Mouse (Mus musculus) embryonic fibroblast, embryonic 13.5 days (primary cell): ENCODE results near the gene Cfap43.

Source experiments
- CTCF ChIP-seq: IDR thresholded peaks from 2 replicates; pipeline ENCODE4 v1.5.1; 2011; ENCODE audit warnings: mild to moderate bottlenecking, control low read depth, low read length, moderate library complexity, borderline replicate concordance; ENCODE audit not compliant: insufficient read depth
- POLR2A ChIP-seq: IDR thresholded peaks from 2 replicates; pipeline ENCODE4 v1.6.1; 2011; ENCODE audit warnings: low read depth, mild to moderate bottlenecking, control low read depth, low read length, moderate library complexity

- no peak for TF ChIP-seq CTCF
- TF ChIP-seq POLR2A = no peak
These were observed 33.8 kb downstream of the Cfap43 start for GRCm38 (mm10) chr19:47885191-47885743.
